ENCODE assay signal across 9 mouse cellular contexts in genomic region chrX:48094658-48095057, GRCm38 (mm10). TPM values are rescaled to one million over a fixed set of nuclear protein-coding genes. Genes with fewer than 3 reads are reported as not detected.
DNase-seq lines count a peak whose midpoint lies in the region; ATAC-seq and TF ChIP-seq lines count a peak whose summit lies in the region.
"Had no signal": no experiment of that assay in that cellular context is flagged by ENCODE, and none has a peak within 500 bp of the region (broad histone marks: within the 10 kb centered on the region; RNA-seq: fewer than 3 reads in every experiment).

No protein-coding gene starts in this region.

- no peak overlapping the region for H3K9ac ChIP-seq in hindbrain, embryonic 12.5 days
- H3K9ac ChIP-seq: embryonic facial prominence, embryonic 12.5 days had no signal

- H3K27ac ChIP-seq in hindbrain, embryonic 10.5 days = no peak overlapping the region
- no peak overlapping the region for H3K27ac ChIP-seq in hindbrain, embryonic 12.5 days
- no peak overlapping the region for H3K27ac ChIP-seq in small intestine, adult 2 months (ENCODE audit: insufficient read depth, low read depth, low read length)
- H3K27ac ChIP-seq: embryonic facial prominence, embryonic 12.5 days had no signal

- no peak overlapping the region for H3K4me2 ChIP-seq in hindbrain, embryonic 12.5 days (replicated peaks)
- H3K4me2 ChIP-seq: embryonic facial prominence, embryonic 12.5 days had no signal

- no peak for TF ChIP-seq POLR2A in small intestine, adult 2 months (IDR thresholded peaks at IDR 0.05; ENCODE audit: low read depth, low read length)

- H3K27me3 ChIP-seq in hindbrain, embryonic 10.5 days (ENCODE audit: insufficient read depth, poor library complexity, severe bottlenecking) = no peaks in the 10 kb centered on the region; the same call in 1 of the 2 replicates
- no peaks in the 10 kb centered on the region for H3K27me3 ChIP-seq in hindbrain, embryonic 12.5 days
- H3K27me3 ChIP-seq in E14TG2a.4 (ENCODE audit: insufficient read depth, low read length) = no peaks in the 10 kb centered on the region
- no peaks in the 10 kb centered on the region for H3K27me3 ChIP-seq in small intestine, adult 2 months (ENCODE audit: control insufficient read depth, insufficient read depth, low read length)
- H3K27me3 ChIP-seq: embryonic facial prominence, embryonic 12.5 days had no signal

- 70% methylated on average over 4 of the region's 4 CpGs for WGBS in hindbrain, embryonic 10.5 days
- 69% methylated on average over 4 of the region's 4 CpGs for WGBS in hindbrain, embryonic 12.5 days
- WGBS in small intestine, adult 2 months = 79% methylated on average over 4 of the region's 4 CpGs

- DNase-seq in hindbrain, embryonic 10.5 days (ENCODE audit: low spot score) = peak; percentile 10
- DNase-seq in c-Kit-positive CD71-negative TER-119-negative erythroid progenitor cells, embryonic 14.5 days (ENCODE audit: low read depth) = peak; percentile 5
- no peak for DNase-seq in urinary bladder, postnatal 10 days (ENCODE audit: low spot score)
- DNase-seq in left cerebral cortex, adult 8-10 months (ENCODE audit: low spot score in 2 of 2) = no peak
- DNase-seq in layer of hippocampus, adult 8-10 months (ENCODE audit: low spot score in 2 of 2) = no peak

- ATAC-seq in hindbrain, embryonic 12.5 days (ENCODE audit: low FRiP score) = no peak

- H3K36me3 ChIP-seq in hindbrain, embryonic 10.5 days = no peaks in the 10 kb centered on the region
- H3K36me3 ChIP-seq in hindbrain, embryonic 12.5 days = no peaks in the 10 kb centered on the region
- H3K36me3 ChIP-seq in E14TG2a.4 (ENCODE audit: insufficient read depth, low read length) = no peaks in the 10 kb centered on the region
- H3K36me3 ChIP-seq in small intestine, adult 2 months (ENCODE audit: control insufficient read depth, insufficient read depth, low read length) = no peaks in the 10 kb centered on the region
- H3K36me3 ChIP-seq: embryonic facial prominence, embryonic 12.5 days had no signal

- TF ChIP-seq CTCF in E14TG2a.4 (conservative IDR thresholded peaks at IDR 0.05; ENCODE audit: low read length) = peak; percentile 73
- TF ChIP-seq CTCF in small intestine, adult 2 months (IDR thresholded peaks at IDR 0.05; ENCODE audit: extremely low read depth, insufficient read length, insufficient replicate concordance, low read depth, low read length) = peak; percentile 57; the same call in 1 of the 2 replicates

- no peak overlapping the region for H3K4me3 ChIP-seq in hindbrain, embryonic 10.5 days
- no peak overlapping the region for H3K4me3 ChIP-seq in hindbrain, embryonic 12.5 days
- no peak overlapping the region for H3K4me3 ChIP-seq in E14TG2a.4 (replicated peaks; ENCODE audit: low read length)
- no peak overlapping the region for H3K4me3 ChIP-seq in small intestine, adult 2 months (ENCODE audit: low read depth, low read length)
- H3K4me3 ChIP-seq: embryonic facial prominence, embryonic 12.5 days had no signal

- no peaks in the 10 kb centered on the region for H3K9me3 ChIP-seq in hindbrain, embryonic 10.5 days
- H3K9me3 ChIP-seq in hindbrain, embryonic 12.5 days (replicated peaks) = no peaks in the 10 kb centered on the region
- no peaks in the 10 kb centered on the region for H3K9me3 ChIP-seq in E14TG2a.4 (ENCODE audit: low read length)
- H3K9me3 ChIP-seq: embryonic facial prominence, embryonic 12.5 days had no signal

- 0 out of 2 replicates have a peak, but pooled peaks cover 3% of the 10 kb centered on the region for H3K4me1 ChIP-seq in hindbrain, embryonic 10.5 days (replicated peaks)
- H3K4me1 ChIP-seq in hindbrain, embryonic 12.5 days = no peaks in the 10 kb centered on the region
- H3K4me1 ChIP-seq in E14TG2a.4 (replicated peaks; ENCODE audit: low read depth, low read length) = peaks cover 12% of the 10 kb centered on the region
- no peaks in the 10 kb centered on the region for H3K4me1 ChIP-seq in small intestine, adult 2 months (ENCODE audit: control insufficient read depth, insufficient read depth, insufficient read length, low read length)
- H3K4me1 ChIP-seq: embryonic facial prominence, embryonic 12.5 days had no signal

RNA-seq across cellular contexts. Expression of gene Xpnpep2, which starts 13.9 kb away (rescaled TPM):
- 1.3 and 1.4 TPM in 2 replicates for polyA plus RNA-seq in hindbrain, embryonic 10.5 days (2016; fragmentation: Nextera tagmentation; extraction: Ambion mirVana)
- polyA plus RNA-seq in hindbrain, embryonic 12.5 days (2016; fragmentation: Nextera tagmentation; extraction: Ambion mirVana) = 2.3 and 3.3 TPM in 2 replicates
- polyA plus RNA-seq in small intestine, adult 2 months (2012; rRNA removed) = 8.0 and 170 TPM in 2 replicates
- total RNA-seq in left cerebral cortex, adult 8-10 months (2022) = 1 to 10 TPM in 1 of 4 experiments, under 1 TPM in 3; 0.09 to 1.1 (median 0.57) TPM
- under 1 TPM in 3 of 4 experiments, not detected in 1; 0.12 to 0.30 (median 0.23) TPM for total RNA-seq in layer of hippocampus, adult 8-10 months (2022)

RNA-seq across cellular contexts. Expression of gene Sash3, which starts 51.6 kb away (rescaled TPM):
- polyA plus RNA-seq in hindbrain, embryonic 10.5 days (2016; fragmentation: Nextera tagmentation; extraction: Ambion mirVana) = 1.1 and 1.9 TPM in 2 replicates
- 1.0 and 1.6 TPM in 2 replicates for polyA plus RNA-seq in hindbrain, embryonic 12.5 days (2016; fragmentation: Nextera tagmentation; extraction: Ambion mirVana)
- polyA plus RNA-seq in small intestine, adult 2 months (2012; rRNA removed) = 4.2 and 6.6 TPM in 2 replicates
- total RNA-seq in left cerebral cortex, adult 8-10 months (2022) = 1 to 10 TPM; 1.4 to 2.5 (median 1.9) TPM
- total RNA-seq in layer of hippocampus, adult 8-10 months (2022) = 1 to 10 TPM; 1.4 to 4.4 (median 2.6) TPM

Comparison
In these comparisons a context has a peak if more than half of its experiments do, and no peak if none do; other contexts are left out.
1. DNase-seq: peak in hindbrain, embryonic 10.5 days (single experiment) and c-Kit-positive CD71-negative TER-119-negative erythroid progenitor cells, embryonic 14.5 days (single experiment); none in urinary bladder, postnatal 10 days (single experiment), left cerebral cortex, adult 8-10 months (0 of 2) and layer of hippocampus, adult 8-10 months (0 of 2).